Mouse (Mus musculus) cerebellum, adult 11-12 months (tissue): ENCODE data around the gene Icam4.

Experiments used
- DNase-seq: peaks from one replicate; pipeline ENCODE4 v3.0.0; 2022

The Icam4 gene

GRCm38 (mm10) chr9:21012368-21012767, 16.8 kb upstream of the Icam4 start:
- DNase-seq: no peak

- no peak for DNase-seq
Measured at GRCm38 (mm10) chr9:21014691-21015570, 14.2 kb upstream of the Icam4 start.

DNA sequence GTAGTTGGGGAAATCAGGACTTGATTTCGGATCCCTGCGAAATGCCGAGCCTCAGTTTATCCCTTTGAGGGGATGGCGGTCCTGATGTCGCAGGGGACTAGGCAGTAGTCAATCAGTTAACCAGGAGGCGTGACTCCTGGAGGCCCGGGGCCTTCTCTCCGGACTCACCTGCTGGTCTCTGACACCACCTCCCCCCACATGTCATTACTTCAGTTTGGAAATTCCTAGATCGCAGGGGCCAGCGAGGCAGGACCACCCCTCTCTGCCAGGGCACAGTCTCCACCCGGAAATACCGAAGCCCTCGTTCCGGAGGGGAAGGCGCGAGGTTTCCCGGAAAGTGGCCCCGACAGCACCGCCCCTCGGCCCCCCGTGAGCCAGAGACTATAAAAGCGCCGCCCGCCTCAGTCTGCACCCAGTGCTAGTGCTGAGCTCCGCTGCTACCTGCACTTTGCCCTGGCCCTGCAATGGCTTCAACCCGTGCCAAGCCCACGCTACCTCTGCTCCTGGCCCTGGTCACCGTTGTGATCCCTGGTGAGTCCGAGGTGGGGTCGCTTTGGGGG, 13.5 kb upstream of the Icam4 start, which contains the start of gene Icam1:
Icam1 (plus strand) TSS at position 415 of the 560 bp plus-strand sequence.
- DNase-seq: no peak

GRCm38 (mm10) chr9:21016331-21017176, 12.6 kb upstream of the Icam4 start:
- no peak for DNase-seq

DNA sequence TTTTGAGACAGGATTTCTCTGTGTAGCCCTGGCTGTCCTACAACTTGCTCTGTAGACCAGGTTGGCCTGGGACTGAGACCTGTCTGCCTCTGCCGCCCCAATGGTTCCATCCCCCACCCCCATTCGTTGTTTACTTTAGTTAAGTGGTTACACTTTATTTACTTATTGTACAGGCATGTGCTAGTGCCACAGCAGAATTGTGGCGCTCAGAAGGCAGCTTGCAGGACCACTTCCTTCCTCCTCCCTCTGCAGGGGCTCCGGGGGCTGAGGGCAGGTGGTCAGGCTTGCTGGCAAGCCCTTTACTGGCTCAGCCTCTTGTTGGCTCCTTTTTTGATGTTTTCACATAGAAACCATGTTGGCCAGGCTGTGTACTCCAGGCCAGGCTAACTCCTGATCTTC, 12.0 kb upstream of the Icam4 start:
- DNase-seq: no peak

GRCm38 (mm10) chr9:21018600-21018999, 10.6 kb upstream of the Icam4 start:
- no peak for DNase-seq

DNA sequence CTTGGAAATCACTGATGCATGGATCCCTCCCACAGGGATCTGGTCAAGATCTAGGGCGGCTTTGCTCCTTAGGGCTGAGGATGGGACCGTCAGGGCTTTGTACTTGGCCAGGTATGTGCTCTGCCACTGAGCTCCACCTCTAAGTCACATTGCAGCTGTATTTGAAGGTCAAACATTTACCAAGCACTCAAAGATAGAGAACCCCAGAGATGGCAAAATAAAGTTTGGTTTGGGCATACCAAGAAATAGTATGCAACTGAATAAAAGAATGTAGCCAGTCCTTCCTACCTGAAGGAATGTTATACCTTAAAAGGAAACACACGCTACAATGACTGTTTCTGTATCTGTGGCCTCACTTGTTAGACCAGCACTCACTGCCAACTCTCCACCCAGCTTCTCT, 7.8 kb upstream of the Icam4 start:
- DNase-seq: no peak

GRCm38 (mm10) chr9:21022288-21022687, 6.9 kb upstream of the Icam4 start:
- no peak for DNase-seq

DNA sequence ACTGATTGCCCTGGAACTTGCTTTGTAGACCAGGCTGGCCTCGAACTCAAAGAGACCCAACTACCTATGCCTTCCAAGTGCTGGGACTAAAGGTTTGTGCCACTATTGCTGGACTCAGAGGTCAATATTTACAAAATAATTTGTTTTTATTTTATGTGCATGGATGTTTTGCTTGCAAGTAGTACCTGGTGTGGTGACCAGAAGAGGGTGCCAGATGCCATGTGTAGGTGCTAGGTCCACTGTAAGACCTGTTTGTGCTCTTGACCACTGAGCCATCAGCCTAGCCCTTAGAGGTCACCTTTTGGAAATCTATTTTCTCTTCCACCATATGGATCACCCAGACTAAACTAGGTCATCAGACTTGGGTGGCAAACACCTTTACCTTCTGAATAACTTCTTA, 6.4 kb upstream of the Icam4 start:
- DNase-seq: no peak

- no peak for DNase-seq
Measured at GRCm38 (mm10) chr9:21025258-21025810, 3.8 kb upstream of the Icam4 start.

GRCm38 (mm10) chr9:21026849-21027248, 2.3 kb upstream of the Icam4 start:
- no peak for DNase-seq

DNA sequence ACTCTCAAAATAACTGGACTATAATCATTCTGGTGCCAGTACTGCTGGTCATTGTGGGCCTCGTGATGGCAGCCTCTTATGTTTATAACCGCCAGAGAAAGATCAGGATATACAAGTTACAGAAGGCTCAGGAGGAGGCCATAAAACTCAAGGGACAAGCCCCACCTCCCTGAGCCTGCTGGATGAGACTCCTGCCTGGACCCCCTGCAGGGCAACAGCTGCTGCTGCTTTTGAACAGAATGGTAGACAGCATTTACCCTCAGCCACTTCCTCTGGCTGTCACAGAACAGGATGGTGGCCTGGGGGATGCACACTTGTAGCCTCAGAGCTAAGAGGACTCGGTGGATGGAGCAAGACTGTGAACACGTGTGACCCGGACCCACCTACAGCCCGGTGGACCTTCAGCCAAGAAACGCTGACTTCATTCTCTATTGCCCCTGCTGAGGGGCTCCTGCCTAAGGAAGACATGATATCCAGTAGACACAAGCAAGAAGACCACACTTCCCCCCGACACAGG, 1.3 kb upstream of the Icam4 start:
- no peak for DNase-seq

DNA sequence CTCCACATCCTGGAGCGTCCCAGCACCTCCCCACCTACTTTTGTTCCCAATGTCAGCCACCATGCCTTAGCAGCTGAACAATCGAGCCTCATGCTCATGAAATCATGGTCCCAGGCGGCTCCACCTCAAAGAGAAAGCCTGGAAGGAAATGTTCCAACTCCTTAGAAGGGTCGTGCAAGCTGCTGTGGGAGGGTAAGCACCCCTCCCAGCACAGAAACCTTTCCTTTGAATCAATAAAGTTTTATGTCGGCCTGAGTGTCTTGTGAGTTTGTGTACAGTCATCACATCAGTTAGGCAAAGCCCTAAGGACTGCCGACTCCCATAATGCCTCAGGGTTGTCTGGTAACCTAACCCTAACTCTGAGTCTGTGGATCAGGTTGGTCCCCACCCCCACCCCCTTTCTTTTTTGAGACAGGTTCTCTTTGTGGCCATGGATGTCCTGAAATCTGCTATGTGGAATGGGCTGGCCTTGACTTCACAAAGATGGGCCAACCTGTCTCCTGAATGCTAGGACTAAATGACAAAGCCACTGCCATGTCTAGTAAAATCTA, 538 bp upstream of the Icam4 start:
- DNase-seq: no peak

GRCm38 (mm10) chr9:21030055-21030600, 955 bp downstream of the Icam4 start:
- DNase-seq: no peak

DNA sequence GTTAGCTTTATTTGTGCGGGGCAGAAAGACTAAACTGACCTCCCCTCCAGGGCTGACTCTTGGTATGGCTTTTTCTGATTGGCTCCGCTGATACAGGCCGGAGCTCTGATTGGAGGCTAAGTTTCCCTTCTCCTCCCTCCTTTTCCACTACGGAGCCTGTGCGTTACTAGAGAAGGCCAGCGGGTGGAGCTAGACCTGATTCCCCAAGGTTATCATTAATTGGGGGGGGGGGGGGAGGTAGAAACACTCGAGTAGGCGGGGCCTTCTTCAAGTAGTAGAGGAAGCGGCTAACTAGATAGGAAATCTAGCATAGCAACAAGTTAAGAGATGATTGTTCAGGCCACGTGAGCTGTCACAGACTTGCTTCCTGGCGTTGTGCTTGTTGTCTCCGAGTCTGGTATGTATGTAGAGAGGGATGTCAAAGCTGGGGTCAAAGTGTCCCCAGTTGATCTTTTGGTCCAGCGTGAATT, 1.6 kb downstream of the Icam4 start:
- DNase-seq: peak; percentile 73

DNA sequence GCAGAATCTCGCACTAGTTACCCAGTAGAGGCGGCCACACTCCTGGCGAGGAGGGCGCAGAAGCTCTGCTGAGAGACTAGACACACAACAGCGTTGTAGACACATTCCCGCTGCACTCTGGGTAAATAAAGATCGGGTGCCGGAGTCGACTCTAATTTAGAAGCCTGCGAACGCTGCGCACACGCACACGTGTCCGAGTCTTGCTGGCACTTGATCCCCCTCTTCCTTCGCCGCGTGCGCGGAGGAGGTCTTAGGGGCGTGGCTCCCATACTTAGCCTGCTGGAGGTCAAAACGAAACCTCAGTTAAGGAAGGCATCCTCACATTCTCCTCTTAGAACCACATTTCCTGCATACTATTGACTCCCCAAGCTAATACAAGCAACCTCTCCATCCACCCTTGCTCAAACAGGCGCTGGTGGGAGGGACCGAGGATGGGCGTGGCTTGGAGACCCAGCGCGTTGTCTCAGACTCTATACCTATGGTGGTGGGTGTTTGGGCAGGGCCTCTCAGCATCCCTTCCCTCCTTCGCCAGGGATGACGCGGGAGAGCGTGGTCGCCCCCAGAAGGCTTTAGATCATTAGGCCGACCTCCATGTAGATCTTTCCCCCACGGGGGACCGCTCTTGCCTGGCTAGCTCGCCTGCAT, 2.2 kb downstream of the Icam4 start:
- peak; percentile 39 for DNase-seq

GRCm38 (mm10) chr9:21031896-21032351, 2.8 kb downstream of the Icam4 start, which contains the start of gene Icam5:
Gene Icam5 (plus strand): TSS chr9:21032073.
- no peak for DNase-seq

DNA sequence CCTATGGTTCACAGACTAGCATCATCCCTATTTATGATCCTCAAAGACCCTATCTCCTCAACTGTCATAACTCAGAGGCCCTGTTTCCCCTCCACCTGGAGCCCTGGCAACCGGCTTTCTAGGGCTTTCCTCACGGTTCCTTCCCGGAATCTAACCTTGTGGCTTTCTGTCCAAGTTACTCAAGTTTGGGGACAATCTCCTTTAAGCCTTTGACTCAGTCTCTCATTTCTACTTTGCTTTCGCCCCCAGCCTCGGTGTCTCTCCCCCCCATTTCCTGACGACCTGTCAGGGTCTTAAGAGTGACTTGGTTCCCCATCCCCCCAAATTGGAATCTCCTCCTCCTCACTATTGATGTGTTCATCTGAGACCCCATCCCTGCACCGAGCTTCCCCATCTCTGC, 3.3 kb downstream of the Icam4 start:
- no peak for DNase-seq

- DNase-seq: no peak
Measured at GRCm38 (mm10) chr9:21033136-21033535, 4.0 kb downstream of the Icam4 start.

- no peak for DNase-seq
Measured at GRCm38 (mm10) chr9:21034481-21035085, 5.4 kb downstream of the Icam4 start.

GRCm38 (mm10) chr9:21035586-21035985, 6.4 kb downstream of the Icam4 start:
- DNase-seq: no peak
